Mouse (Mus musculus) CD4-positive, CD25-positive, alpha-beta regulatory T cell, adult 4 months (primary cell): ENCODE measurements around the gene Hexim2. TPM values are rescaled to one million over a fixed set of nuclear protein-coding genes. Genes with fewer than 3 reads are reported as not detected.
A peak's percentile ranks its signal among the peaks of the same experiment; 100 is the strongest.

Experiments
- ATAC-seq: one replicate; pipeline ENCODE4 v1.8.0; 2017
- polyA plus RNA-seq, 2 experiments: library from polyadenylated mRNA; unstranded; fragments of 100-300 nt; shearing (Covaris generic); gene quantifications; one replicate each; pipeline ENCODE4 v1.2.1; 2017

Gene Hexim2
- polyA plus RNA-seq, 2 experiments from 2014 or later = 2.3 to 4.5 TPM

DNA sequence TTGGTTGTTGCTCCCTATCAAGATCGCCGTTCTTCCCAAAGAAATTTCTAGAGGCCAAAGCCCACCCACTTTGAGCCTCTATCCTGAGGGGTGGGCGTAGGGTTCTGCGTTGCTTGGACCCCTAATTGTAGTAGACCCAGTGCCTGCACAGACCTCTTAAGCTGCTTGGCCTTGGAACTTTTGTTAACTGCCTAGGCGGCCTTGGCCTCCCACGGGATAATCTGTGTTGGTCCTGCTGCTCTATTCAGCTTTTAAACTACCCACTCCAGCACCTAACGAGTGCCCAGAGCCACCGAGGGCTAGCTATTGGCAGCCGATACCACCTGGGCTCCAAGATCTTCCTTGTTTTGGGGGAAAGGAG, 19.7 kb upstream of the Hexim2 start:
- ATAC-seq = no peak

DNA sequence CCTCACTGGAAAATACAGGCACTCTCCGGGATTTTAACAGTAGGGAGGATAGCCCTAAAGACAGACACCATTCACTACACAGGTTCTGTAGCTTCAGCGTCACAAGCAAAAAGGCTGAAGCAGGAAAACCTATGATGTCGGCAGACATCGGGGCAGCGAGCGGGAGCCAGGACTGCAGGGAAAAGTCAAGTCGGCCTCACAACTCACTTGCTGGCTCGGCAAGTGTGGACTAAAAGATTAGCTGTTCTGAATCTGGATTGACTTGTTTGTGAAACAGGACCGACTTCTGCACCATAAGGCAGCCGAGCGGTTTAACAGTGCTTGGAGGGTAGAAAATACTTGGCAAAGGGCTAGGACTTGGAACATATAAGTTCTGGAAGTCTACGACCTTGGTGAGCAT, 19.2 kb upstream of the Hexim2 start:
- ATAC-seq = no peak

DNA sequence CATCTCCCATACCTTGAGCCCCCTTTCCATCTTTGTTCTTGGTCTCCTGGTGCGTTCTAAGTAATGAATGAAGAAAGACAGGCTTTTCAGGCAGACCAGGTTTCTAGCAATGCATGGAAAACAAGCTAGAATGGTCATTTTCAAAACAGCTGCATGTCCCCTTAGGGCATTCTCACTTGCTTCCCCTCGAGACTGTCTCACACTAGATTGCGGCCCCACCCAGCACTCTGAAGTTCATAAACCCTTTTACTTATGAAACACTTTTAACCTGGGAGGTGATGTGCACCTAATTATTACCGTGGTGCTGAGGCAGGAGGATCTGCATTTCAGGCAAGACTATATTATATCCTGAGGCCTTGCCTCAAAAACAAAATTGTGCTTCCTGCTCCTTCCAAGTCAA, 18.5 kb upstream of the Hexim2 start:
- ATAC-seq = no peak

DNA sequence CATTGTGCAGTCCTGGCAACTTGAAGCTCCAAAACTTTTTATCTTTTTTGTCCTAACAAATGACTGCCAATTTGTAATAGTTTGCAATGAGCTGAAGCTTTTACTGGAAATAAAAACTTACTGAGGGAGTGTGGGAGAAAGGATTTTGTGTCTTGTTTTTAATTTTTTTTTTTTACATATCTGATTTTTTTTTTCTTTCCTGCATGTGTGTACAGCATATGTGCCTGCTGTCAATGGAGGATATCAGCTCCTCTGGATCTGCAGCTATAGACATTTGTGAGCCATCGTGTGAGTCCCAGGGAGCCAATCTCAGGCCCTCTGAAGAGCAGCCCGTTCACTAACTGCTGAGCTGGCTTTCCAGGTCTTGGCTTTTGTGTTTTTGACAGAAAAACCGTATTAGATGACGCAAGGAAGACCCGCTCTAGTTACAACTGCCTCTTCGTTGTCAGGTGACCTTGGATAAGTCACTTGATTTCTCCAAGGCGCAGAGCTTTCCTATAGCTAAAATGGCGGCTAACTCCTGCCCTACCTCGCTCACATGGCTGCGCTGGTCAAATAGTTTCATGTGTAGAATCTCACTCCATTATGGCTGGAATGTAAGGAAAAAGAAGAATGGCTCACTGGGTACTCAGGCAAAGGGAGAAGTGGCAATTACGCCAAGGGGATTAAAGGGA, 17.8 kb upstream of the Hexim2 start:
- no peak for ATAC-seq

DNA sequence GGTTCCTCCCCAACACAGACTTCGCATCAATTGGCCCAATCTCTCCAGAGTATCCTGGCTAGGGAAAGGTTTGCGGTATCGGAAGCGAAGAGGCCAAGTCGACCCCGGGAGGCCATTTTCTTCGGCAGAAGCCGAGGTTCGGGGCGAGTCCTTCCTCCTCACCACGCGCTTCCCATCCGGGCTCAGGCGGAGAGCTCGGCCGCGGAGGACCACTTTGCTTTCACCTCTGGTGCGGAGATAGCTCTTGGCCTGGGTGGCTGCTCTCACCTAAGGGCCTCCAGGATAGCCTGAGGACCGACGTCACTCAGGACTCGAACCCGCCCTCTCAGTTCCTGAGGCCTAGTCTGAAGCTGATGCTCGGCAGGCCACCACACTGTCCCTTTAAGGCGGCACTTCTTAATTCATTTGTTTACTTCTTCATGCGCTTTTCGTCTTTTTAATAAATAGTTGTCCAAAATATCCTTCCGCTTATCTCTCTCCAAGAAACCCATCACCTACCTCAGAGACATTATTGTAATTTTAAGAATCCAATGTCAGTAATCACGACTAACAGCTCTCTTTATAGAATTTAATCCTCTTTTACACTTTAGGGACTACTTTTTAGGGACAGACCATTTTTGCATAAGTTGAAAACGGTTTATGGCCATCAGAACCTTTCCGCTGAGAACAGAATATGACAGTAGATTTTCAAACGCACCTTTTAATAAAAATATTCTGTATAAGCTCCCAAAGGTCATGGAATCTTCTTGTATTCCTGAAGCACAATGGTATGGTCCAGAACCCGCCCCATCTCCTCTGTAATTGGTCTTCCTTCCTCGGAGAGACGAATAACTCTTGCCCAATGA, 16.8 kb upstream of the Hexim2 start:
- ATAC-seq = peak; percentile 46

DNA sequence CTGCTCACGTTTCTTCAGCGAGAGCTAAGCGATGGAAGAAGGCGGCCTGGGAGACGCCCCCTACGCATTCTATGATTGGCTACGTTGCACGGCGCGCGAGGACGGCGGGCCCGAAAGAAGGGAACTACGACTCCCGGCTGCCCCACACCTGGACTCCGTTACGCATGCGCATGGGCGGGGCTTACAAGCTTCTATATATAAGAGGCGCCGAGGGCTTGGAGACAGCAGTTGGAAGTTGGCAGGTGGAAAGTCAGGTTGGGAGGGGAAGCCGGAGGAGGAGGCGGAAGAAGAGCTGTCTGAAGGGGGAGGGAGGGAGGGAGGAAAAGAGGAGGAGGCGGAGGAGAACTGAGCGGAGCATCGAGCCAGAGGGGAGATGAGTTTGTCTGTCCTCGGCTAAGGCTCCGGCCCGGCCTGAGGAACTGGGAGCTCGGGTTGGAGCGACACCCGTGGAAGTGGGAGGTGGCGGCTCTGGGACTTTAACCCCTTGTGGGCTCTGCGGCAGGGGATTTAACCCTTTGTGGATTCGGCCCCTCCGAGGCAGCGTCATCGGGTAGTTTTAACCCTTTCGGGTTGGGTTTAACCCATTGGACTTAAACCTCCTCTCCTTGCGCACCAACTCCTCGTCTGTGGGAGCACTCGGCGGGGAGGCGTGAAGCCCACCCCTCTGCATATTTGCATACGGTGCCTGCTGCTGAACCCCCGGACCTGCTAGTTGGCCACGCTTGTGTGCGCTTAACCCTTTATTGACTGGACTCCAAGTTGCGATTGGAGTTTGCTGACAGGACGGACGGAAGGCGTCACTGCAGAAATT, 16.0 kb upstream of the Hexim2 start, which contains the start of gene Hexim1:
Gene Hexim1, plus strand, starts transcription at position 224 of the 811 bp plus-strand sequence.
- ATAC-seq = peak; percentile 91

DNA sequence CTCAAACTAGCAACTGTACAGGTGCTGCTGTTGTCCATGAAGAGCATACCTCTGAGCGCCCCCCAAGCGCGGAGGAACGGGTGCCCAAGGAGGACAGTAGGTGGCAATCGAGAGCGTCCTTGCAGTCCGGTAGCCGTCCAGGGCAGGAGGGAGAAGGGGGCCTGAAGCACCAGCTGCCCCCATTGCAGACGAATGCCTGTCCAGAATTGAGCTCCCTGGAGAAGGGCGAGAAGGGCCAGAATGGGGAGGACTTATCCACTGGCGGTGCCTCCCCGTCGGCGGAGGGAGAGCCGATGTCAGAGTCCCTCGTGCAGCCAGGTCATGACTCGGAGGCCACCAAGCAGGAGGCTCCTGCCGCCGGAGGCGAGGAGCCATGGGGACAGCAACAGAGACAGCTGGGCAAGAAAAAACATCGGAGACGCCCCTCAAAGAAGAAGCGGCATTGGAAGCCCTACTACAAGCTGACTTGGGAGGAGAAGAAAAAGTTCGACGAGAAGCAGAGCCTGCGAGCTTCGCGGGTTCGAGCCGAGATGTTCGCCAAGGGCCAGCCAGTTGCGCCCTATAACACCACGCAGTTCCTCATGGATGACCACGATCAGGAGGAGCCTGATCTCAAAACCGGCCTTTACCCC, 15.2 kb upstream of the Hexim2 start:
- ATAC-seq = no peak

DNA sequence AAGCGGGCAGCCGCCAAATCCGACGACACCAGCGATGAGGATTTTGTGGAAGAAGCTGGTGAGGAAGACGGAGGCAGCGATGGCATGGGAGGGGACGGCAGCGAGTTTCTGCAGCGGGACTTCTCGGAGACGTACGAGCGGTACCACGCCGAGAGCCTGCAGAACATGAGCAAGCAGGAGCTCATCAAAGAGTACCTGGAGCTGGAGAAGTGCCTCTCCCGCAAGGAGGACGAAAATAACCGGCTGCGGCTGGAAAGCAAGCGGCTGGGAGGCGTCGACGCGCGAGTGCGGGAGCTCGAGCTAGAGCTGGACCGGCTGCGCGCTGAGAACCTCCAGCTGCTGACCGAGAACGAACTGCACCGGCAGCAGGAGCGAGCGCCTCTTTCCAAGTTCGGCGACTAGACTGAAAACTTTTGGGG, 14.6 kb upstream of the Hexim2 start:
- ATAC-seq = no peak

DNA sequence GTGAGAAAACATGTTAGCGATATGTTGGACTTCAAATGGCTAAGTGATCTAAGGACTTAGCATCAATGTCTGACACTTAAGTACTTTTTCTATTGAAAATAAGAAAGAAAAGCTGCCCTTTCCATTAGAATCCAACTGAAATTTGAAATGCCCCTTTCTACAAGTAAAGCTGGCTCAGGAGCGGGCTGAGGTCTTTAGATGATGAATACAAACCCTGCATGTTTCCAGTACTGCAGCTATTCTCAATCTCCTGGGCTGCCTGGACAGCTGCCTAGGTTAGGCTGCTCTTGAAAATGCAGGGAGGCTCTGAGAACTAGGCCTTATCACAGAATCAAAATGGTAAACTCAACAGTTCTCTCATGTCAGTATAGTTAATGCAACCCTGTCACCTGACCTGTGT, 13.4 kb upstream of the Hexim2 start:
- no peak for ATAC-seq

DNA sequence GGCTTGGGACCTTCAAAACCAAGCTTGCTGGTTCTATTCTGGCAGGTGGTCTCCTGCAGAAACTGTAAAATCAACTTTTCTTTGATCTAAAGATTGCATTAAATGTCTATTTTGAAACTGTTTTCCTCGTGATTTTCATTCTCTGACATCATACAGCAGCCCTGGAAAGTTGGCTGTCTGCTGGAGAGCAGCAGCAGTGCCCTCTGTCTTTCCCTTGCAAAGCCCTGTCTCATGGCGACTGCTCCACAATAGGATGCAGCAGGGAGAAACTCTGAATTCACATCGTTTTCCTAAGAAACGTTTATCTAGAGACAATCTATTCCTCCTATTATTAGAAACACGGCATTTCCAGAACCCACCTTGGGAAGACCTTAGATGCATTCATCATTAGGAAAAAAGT, 12.6 kb upstream of the Hexim2 start:
- no peak for ATAC-seq

DNA sequence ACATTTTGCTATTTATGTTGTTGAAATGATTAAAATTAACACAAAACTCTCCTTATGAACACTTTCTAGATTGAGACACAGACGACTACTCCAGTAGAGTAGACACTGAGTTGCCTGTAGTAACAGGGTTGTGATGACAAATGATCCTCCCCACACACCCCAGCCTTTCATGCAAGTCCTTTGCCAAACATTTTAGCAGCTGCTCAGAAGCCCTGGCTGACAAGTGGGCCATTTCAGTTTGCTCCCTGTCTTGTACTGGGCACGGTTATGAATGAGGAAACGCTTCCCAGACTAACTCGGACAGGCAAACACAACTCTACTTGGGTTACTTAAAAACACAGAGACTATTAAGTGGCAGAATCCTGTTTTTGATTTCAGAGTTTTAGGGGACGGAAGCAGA, 11.9 kb upstream of the Hexim2 start:
- ATAC-seq = no peak

DNA sequence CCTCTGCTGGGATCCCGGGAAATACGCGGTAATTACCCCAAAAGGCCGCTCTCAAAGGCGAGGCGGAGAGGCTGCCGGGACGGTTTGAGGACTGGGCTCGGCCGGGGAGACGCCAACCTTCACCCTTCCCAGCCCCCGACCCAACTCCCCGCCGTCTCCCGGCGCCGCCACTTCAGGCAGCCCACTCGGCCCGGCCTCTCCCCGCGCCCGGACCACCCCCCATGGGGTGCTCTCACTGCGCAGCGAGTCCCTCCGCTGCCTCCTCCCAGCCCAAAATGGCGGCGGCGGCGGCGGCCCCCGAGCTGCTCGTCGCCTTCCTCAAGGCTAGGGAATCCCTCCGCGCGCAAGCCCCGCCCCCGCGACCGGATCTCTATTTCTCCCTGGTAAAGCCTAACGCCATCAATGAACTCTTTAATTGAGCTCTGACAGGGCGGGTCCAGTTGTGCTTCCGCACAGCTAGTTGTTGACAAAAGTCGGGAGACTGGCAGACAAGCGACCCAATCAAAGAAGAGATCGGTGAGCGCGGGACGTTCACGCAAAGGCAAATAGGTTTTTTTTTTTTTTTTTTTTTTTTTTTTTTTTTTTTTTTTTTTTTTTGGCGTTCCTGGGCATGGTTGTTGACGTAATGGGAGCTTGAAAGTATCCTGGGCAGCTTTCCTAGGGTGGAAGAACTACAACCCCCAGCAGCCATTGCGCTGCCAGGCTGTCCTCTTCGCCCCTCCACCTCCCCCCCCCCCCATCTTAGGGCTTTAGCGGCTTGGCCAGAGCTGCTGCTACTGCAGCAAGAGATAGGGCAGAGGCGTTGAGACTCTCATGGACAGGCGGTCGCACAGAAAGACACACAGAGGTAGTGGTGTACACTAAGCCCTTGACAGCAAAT, 587 bp downstream of the Hexim2 start:
- peak; percentile 96 for ATAC-seq

DNA sequence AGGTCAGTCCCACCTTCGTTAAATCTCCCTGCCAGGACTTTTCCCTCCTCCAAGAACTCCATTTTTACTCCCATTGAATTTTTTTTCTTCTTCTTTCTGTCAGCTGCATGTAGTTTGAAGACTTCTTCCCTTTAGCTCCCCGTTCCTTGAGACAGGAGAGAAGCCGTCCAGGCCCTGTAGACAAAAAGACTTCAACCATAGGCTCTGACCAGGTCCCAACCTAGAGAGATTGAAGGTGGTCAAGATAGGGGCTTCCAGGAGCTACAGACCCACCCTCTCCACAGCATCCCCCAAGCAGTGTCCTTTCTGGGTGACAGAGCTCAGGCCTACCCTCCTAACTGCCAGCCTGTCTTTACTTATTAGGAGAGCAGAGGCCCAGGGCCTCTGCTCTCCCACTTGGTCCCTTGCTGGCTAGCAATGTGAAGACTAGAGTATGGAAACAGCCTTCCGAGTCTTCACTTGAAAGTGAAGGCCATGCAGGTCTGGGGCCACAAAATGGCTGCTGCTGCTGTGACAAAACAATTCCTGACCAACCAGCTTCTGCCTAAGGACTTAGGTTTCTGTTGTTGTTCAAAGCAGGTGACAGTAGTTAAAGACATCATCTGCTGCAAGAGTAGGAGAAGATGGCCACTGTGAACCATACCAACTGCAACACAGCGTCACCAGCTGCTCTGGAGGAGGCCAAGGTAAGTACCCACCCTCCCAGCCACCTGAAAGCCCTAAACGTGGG, 1.4 kb downstream of the Hexim2 start:
- no peak for ATAC-seq

DNA sequence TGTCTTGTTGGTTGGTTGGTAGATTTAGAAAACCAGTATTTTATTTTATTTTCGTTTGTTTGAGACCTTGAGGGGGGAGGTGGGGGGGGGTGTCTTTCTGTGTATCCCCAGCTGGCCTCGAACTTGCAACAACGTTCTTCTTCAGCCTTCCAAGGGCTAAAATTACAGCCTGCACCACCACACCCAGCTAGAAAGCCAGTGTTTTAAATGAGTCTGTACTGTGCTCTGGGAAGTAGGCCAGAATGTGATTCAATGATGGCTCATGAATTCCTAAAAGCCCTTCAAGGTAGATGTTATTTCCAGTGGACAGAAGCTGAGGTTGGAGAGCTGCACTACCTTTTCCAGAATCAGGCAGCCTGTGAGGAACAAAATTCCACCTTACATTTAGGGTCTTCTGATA, 2.0 kb downstream of the Hexim2 start:
- ATAC-seq = no peak

DNA sequence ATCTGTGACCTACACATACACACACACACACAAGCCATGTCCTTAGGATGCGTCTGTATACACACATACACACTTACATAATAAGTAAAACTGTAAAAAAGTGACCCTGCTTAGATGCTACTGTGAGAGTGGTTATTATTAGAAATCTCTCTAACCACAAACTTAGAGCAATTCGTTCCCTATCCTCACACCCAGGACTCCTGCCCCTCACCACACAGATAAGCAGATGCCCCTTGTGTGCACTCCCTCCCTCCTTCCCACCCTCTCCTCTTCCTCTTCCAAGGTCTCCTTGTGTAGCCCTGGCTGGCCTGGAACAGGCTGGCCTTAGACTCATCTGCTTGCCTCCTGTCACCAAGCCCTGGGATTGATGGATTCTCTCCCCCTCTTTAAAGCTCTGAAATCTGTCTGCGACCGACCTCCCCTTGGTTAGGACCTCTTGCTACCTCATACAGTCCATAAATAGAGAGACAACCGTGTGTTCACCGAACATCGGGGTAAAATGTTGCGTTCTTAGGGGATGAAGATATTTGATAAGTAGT, 3.9 kb downstream of the Hexim2 start:
- no peak for ATAC-seq

DNA sequence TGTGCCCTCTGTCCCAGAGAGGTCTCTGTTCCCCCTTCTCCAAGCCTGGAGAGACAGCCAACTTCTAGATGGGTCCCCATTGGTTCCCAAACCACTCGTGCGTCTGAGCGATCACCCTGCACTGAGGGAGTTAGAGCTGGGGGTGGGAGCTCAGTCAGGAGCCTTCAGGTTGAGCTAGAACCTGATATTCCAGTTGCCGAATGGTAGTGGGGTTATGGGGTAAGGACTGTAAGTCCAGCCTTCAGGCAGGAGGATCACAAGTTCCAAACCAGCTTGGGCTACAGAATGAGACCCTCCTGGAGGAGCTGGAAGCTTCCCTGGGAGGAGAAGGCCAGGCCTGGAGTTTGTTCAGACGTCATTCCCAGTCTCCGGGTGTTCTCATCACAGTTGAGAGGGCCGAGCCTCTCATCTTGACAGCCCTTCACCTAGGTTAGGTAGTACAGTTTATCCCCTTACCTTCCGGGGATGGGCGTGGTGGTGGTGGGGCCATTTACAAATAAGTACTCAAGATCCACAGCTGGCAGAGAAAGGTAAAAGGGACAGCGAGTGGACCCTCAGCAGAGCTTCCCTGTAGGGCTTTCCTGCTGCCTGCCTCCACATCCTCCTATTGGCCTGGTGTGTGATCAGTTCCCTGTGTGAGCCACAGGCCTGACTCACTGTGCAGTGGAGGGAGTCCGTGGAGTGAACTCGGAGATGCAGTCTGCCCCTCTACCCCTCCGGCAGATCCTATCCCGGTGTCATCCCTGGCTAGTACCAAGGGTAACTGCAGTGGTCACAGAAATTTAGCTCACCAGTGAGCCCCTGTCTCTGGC, 7.9 kb downstream of the Hexim2 start:
- no peak for ATAC-seq

DNA sequence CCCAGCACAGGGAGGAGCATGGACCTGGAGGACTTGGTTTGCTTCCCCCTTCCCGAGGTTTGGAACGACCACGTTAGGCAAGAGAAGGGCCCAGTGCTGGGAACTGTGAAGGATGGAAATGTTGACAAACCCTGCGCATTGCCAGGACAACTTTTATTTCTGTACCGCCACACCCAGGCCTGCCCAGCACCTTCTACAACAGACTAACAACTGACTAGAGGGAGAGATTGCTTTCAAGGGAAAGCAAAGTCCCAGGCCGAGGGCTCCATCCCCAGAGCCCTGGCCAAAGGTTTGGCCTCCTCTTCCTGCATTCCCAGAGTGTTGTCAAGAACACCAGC, 8.5 kb downstream of the Hexim2 start:
- ATAC-seq = no peak

DNA sequence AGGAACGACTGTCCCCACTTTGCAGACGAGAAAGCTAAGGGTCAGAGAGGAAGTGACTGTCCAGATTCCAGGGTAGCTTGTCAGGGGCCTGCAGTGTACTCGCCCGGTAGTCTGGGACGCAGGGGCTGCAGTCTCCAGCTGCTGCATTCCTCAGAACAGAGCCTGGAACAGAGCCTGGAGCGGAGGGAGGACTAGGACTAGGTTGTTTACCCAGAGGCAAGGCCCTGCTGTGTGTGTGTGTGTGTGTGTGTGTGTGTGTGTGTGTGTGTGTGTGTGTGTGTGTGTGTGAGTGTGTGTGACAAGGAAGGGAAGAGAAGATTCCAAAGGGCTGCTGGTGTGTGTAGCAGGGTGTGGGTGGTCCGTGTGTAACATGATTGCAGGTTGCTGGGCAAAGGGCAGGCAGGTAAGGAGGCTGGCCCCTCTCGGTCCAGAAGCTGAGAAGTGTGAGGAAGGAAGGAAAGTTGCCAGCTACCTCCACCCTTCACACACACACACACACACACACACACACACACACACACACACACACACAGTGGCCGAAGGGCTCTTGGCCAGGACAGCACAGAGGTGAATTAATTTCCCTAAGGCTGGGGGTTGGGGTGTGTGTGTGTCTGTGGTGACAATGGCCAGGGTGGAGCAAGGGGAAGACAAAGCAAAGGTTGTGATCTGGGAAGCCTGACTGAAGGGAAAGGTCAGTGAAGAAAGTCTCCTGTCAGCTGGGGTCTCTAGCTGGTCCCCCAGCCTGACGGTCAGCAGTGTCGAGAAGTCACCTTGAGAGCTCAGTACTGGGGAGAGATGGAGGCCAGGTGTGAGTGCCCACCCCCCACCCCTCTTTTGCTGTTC, 9.1 kb downstream of the Hexim2 start:
- ATAC-seq = no peak

DNA sequence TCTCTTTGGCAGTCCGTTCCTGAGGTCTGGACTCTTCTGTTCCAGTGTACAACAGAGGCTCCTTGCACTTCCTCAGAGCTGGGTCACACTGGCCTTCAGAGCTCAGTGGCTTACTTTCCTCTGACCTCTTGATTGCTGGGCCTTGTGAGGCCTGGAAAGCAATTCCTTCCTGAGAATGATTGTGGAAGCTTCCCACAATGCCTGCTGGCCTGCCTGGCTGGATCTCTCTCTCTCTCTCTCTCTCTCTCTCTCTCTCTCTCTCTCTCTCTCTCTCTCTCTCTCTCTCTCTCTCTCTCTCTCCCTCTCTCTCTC, 9.7 kb downstream of the Hexim2 start:
- ATAC-seq = no peak
